Mouse (Mus musculus): ENCODE measurements around the gene Olfr1432.
"Not testable (repeated sequence)": the region's sequence is repeated elsewhere in the genome, so short reads cannot be mapped to it uniquely, and the experiment has no call there.

The Olfr1432 gene

GRCm38 (mm10) chr19:12232496-12232895 lies at the start of gene Olfr1432:
Olfr1432 (minus strand) TSS chr19:12232596.
- not testable (repeated sequence) for DNase-seq (ENCODE audit: low read depth, low spot score)

GRCm38 (mm10) chr19:12279554-12279953 lies 47.2 kb upstream of the Olfr1432 start, which contains the start of gene Olfr1434:
Olfr1434 (plus strand) TSS chr19:12279854.
- no peak for DNase-seq (ENCODE audit: low read depth, low spot score)

GRCm38 (mm10) chr19:12260732-12261131 lies 28.3 kb upstream of the Olfr1432 start, which contains the start of gene Olfr235:
Olfr235 (plus strand) TSS chr19:12261032.
- no peak for DNase-seq (ENCODE audit: low read depth, low spot score)

- DNase-seq (ENCODE audit: low read depth, low spot score) = peak; percentile 0
Observed at GRCm38 (mm10) chr19:12241559-12241958, 9.2 kb upstream of the Olfr1432 start, which contains the start of gene Olfr262. Olfr262 (minus strand) TSS chr19:12241659.

- DNase-seq (ENCODE audit: low read depth, low spot score) = no peak
Observed at GRCm38 (mm10) chr19:12200334-12200733, 32.1 kb downstream of the Olfr1432 start, which contains the start of gene Olfr1431. Olfr1431 (plus strand) TSS chr19:12200634.

- DNase-seq (ENCODE audit: low read depth, low spot score) = not testable (repeated sequence)
Observed at GRCm38 (mm10) chr19:12199076-12199475, 33.3 kb downstream of the Olfr1432 start.

Data from 3T3-L1 (cell line).